Mouse (Mus musculus) embryo, embryonic 10 days (tissue): Measurements from ENCODE around the gene Krtap10-10.
A peak's percentile ranks its signal among the peaks of the same experiment; 100 is the strongest.

Source experiments
- DNase-seq: peaks from one replicate; pipeline ENCODE4 v3.0.0-alpha.2; 2015; ENCODE audit warnings: low spot score

Krtap10-10 gene

DNA sequence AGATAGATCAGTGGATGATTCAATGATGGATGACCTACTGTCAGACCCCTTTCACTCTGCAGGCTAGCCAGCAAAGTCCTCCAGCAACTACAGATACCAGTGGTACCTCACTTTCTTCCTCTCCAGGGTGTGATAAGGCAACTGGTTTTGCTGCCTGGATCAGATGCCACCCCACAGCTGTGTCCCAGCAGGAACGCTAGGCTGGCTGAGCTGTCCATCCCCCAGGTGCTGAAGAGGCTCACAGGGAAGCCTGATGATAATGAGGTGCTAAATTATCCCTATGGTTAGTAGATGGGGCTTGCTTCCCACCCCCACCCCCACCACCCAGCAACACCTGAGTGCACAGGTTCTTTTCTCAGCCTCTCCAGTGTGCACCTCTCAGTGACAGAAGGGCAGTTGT, 31.8 kb downstream of the Krtap10-10 start:
- DNase-seq, result no peak

- DNase-seq, result no peak
Observed at GRCm38 (mm10) chr10:77869651-77870050, 33.9 kb downstream of the Krtap10-10 start.

DNA sequence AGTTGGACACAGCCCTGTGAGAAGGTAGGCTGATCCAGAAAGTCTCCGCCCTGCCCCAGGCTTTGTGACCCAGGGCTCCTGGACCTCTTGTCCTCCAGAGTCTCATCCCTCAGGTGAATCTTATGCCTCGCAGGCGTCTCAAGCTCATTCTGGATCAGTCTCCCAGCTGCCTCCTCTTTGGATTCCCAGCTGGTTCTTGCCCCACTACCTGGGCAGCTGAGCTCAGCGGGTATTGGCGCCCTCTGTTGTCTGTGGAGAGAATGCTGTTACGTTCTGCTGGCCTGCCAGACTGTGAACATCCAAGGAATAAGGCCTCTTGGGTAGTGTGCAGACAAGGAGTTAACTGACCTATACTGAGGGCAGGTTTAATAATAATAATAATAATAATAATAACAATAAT, 43.2 kb downstream of the Krtap10-10 start:
- peak; percentile 39 for DNase-seq

DNA sequence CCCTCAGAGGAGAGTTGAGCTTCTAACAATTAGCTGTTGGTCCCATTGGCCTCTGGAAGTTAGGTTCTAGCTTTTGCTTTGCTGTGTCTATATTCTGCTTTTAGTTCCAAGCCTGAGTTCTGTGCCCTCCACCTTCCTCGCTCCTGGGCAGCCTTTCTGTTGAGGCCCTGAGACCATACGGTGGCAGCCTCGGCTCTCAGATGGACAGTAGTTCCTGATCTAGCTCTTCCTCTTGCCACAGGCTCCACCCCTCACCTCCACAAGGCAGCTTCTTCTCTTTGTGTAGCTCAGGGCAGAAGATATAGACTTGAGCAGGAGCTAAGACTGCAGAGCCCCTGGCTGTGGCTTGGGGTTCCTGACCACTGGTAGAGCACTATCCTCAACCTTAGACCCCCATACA, 44.6 kb downstream of the Krtap10-10 start:
- DNase-seq, result no peak

DNA sequence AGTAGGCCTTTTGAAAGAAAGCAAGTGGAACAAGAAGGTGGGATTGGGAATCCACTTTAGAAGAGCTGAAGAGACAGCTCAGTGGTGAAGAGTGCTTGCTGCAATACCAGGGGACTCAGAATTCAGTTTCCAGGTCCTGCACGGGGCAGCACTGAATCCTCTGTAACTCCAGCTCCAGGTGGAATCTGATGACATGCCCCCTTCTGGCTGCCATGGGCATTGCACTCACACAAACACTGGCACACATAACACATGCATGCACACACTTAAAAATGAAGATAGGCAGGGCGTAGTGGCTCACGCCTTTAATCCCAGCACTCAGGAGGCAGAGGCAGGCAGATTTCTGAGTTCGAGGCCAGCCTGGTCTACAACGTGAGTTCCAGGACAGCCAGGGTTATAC, 46.8 kb downstream of the Krtap10-10 start:
- DNase-seq, result peak; percentile 7

DNA sequence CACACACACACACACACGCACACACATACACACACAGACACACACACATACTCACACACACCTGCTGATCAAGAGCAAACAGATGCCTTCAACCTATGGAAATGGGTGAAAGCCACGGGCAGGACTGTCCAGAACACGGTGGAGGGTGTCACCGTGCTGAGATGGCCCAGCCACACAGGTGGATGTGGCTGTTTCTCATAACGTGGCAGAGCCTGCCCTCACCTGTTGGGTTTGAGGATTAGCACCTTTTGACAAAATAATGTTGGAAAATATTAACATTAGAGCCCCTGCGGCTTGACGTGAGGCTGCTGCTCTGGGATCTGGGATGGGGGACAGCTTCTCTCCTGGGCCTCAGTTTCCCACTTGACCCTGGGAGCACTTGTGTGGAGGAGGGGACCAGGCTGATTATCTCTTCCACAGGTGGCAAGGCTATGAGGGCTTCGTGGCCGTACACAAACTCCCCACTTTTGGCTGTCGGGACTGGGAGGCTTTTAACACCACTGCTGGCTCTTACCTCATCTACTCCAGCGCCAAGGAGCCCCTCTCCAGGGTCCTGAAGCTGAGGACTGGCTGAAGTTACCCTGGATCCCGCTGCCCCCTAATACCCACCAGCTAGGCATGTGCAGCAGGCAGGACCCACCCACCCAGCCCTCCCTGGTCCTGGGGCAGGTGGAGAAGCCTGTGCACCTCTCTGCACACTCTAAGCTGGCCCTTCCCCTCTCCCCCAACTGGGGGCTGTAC, 50.4 kb downstream of the Krtap10-10 start:
- DNase-seq, result peak; percentile 13
